Mouse (Mus musculus) kidney, postnatal 25 days (tissue): ENCODE measurements around the gene Taf1c.

Experiments used
- DNase-seq, 2 experiments: peaks; one replicate each; pipeline ENCODE4 v3.0.0; 2021; ENCODE audit warnings: mixed read lengths in 2 of 2

Gene Taf1c

GRCm38 (mm10) chr8:119623061-119623460 is 18.0 kb upstream of the Taf1c start:
- no peak for DNase-seq

- DNase-seq = no peak
These were observed 17.5 kb upstream of the Taf1c start for GRCm38 (mm10) chr8:119622555-119622954.

DNA sequence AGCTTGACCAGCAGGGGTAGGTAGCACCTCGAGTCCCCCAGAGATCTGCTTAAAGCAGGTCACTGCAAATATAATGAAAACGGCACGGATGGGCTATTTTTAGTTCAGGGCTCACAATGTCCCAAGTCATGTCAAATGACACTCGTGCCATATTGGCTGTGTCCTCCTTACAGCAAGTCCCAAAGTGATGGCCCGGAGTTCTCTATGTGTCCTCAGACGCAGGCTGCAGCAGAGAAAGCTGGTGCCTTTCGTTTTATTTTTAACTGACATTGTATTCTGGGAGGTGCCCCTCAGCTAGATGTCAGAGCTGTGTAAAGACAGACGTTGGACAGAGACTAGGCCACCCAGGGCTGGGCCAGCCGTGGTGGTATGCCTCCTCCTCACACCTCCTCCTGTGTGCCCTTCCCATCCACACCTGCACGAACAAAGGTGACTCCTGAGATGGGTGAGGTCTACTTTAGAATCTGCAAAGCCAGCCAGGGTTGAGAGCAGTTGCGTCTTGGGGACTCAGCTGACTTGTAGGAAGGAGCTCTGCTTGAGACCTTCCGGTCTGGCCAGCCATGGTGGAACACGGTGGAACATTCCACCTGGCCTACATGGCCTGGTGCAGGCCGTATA is 15.9 kb upstream of the Taf1c start:
- DNase-seq = no peak

- no peak for DNase-seq
These were observed 15.3 kb upstream of the Taf1c start for GRCm38 (mm10) chr8:119620116-119620840.

DNA sequence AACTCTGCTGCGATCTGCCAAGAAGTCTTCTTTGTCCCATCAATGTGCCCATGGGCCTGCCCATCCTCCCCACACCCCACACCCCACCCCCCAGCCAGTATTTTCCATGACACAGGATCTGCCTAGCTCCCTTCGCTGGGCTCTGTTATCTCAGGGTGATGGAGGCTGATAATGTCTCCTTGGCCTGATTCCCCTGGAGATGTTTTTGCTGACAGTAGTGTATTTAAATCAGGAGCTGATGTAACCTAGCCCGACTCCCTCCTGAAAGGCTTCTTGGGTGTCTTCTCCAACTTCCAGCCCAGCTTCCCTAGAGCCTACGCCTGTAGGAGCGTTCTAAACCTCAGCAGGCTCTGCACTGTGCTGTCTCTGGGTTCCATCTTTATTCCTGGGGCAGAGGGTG is 13.9 kb upstream of the Taf1c start:
- no peak for DNase-seq

DNA sequence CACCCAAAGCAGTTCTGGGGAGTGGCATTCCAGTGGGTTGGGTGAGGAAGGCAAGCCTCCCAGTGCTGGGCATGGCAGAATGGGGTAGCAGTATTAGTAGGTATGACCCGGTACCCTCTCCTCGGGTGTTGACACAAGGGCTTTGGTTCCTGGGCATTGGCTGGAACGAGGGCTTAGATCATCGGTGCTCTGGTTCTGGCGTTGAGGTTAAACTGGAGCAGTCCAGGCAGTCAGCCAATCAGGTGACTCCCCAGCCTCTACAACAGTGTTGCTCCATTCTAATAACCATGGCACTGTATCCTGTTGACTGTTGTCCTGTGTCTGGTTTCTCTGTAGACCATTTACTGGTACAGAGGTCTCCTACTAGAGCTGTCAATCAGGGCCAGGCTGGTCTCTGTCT is 12.6 kb upstream of the Taf1c start:
- DNase-seq = no peak

DNA sequence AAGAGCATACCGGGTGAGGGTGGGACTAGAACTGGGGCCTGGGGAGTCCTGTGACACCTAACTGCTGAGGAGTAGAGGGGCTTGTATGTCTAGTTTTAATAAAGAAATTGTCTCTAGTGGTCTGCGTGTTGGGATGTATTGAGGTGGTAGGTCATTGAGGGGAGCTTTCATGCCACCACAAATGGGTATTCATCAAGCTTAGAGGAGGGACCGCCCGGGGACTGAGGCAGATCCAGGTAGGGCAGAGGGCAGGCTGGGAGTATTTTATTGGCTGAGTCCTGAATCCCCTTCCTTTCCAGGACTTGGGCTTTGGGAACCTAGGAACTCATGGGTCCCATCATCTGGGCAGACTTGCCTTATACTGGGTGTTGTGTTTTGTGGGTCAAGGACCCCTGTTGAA is 11.8 kb upstream of the Taf1c start:
- DNase-seq = no peak

DNA sequence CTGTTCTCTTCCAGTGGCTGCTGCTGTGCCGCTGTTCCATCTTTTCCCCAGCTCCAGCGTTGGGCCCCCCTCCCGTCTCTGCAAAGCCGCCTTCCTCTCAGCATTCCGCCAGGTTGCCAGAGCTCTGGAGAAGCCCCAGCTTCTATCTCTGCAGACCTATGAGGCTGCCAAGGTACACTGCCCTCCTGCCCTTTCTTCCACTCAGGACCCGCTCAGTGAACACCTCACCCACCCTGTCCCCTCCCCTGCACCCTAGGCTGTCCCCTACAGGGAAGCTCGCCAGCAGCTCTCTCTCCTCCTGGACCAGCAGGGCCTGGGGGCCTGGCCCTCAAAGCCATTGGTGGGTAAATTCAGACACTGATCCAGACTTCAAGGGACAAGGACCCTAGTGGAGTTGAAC is 11.3 kb upstream of the Taf1c start:
- no peak for DNase-seq

DNA sequence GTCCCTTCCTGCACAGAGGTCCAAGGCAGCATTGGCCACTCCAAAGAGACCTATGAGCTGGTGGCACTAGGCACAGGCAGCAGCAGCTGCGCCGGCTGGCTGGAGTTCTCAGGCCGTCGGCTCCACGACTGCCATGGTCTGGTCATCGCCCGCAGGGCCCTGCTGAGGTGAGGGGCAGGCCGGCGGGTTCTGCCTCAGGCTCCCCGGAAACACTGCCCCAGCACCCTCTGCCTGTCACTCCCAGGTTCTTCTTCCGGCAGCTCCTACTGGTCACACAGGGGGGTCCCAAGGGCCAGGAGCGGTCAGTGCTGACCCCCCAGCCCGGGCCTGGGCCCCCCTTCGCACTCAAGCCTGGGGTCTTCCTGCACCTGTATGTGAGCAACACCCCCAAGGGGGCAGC is 10.1 kb upstream of the Taf1c start:
- no peak for DNase-seq

DNA sequence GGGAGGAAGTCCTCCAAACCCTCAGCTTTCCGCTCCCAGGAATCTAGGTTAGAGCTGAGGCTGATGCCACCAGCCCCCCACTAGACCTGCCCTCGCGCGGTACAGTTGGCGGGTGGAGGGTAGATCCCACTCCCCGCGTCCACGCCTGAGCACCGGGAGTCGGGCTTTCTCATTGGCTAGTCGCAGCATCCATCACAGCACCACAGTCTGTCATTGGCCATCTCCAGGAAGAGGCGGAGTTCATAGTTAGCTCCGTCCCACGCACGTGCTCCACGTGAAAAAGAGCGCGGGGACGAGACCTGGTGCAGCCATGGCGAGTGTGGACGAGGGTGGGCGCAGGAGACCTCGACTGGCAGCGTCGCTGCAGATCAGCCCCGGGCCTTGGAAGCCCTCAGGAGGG is 7.4 kb upstream of the Taf1c start, which contains the start of gene Adad2:
Gene Adad2 (plus strand): TSS at position 277 of the 400 bp plus-strand sequence.
- DNase-seq = no peak

DNA sequence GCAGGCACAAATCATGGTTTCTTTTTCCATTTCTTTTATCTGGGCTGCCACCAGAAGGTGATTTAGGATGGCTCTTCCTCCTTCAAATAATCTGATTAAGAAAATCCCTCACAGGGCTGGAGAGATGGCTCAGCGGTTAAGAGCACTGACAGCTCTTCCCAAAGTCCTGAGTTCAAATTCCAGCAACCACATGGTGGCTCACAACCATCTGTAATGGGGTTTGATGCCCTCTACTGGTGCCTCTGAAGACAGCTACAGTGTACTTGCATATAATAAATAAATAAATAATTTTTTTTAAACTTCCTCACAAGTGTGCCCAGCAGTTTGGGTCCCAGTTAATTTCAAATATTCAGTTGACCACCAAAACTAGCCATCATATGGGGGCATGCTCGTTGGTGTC is 1.2 kb upstream of the Taf1c start:
- no peak for DNase-seq

GRCm38 (mm10) chr8:119604398-119604803 is 621 bp downstream of the Taf1c start:
- no peak for DNase-seq

GRCm38 (mm10) chr8:119603771-119604170 is 1.3 kb downstream of the Taf1c start:
- no peak for DNase-seq

DNA sequence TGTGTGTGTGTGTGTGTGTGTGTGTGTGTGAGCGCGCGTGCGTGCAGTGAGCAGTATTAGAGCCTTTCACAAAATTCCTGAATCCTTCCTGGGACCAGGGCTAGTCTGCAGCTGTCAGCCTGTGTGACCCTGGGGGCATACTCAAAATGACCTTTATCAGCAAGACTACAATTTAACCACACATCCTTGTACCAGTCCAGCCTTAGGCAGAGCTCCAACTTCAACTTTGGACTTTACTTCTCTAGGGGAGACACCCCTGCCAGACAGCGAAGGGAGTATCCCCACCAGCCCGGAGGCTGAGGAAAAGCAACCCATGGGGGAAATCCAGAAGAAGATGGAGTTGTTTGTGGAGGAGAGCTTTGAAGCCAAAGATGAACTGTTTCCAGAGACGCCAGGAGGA is 13.6 kb downstream of the Taf1c start:
- DNase-seq = peak; percentile 52 to 58

GRCm38 (mm10) chr8:119590348-119590747 is 14.7 kb downstream of the Taf1c start:
- no peak for DNase-seq

DNA sequence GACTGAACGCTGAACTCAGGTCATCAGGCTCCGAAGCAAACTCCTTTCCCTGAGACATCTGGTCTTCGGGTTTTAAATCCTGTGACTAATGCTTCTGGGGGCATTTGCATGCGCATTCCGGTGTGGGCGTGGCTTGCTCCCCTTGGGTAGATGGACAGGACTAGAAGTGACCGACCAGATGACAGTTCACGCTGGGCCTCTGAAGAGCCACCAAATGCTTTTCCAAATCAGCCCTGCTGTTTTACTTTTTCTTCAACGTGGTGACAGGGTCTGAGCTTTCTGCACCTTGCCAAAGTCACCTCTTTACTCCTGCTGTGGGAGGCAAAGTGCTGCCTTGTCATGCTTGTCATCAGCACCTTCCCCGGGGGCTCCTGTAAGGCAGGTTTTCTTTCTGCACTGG is 16.2 kb downstream of the Taf1c start:
- no peak for DNase-seq

GRCm38 (mm10) chr8:119588321-119588720 is 16.7 kb downstream of the Taf1c start:
- no peak for DNase-seq

GRCm38 (mm10) chr8:119585901-119586300 is 19.1 kb downstream of the Taf1c start:
- DNase-seq = peak in 1 of 2 experiments; percentile 40

DNA sequence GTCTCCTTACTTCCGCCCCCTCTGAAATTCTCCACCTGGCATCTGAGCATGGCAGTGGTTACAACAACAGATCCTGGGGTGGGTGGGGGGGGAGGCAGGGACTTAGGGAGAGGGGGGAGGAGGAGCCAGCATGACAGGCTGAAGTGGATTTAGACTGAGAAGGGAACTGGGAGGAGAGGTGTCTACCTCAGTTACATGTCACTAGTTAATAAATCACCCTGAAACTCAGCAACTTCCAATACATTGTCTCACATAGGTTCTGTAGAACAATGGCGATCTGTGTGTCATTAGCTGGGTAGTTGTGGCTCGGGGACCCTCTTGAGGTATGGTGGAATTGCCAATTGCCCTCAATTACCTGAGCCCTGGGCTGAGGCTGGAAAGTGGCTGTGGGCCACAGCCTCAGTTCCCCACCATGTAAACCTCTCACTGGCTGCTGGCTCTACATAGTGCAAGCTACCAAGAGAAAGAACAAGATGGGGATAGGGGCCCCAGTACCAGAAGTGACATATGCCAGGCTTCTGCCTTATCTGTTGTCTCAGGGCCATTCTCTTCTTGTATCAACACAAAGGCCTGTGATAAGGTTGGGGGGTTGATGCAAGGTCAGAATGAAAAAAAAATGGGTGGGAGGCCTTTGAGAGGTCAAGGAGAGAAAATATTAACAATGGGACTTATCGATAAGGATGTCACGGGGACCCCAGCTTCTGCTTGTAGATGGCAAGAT is 24.4 kb downstream of the Taf1c start:
- no peak for DNase-seq

GRCm38 (mm10) chr8:119579096-119579495 is 25.9 kb downstream of the Taf1c start:
- no peak for DNase-seq

DNA sequence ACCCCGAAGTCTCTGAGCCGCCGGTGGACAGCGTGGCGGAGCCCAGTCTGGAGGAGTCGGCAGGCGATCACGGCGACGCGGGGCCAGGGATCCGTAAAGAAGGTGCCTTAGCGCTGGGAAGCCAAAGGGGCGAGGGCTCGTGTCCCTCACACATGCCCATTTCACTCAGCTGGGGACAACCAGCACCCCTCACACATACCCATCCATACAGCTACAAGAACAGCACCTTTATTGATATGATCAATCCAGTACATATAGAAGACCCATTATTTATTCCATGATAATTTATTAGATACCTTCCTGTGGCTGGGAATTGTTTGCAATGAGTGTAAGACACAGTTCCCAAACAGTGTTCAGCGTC is 29.7 kb downstream of the Taf1c start:
- no peak for DNase-seq

DNA sequence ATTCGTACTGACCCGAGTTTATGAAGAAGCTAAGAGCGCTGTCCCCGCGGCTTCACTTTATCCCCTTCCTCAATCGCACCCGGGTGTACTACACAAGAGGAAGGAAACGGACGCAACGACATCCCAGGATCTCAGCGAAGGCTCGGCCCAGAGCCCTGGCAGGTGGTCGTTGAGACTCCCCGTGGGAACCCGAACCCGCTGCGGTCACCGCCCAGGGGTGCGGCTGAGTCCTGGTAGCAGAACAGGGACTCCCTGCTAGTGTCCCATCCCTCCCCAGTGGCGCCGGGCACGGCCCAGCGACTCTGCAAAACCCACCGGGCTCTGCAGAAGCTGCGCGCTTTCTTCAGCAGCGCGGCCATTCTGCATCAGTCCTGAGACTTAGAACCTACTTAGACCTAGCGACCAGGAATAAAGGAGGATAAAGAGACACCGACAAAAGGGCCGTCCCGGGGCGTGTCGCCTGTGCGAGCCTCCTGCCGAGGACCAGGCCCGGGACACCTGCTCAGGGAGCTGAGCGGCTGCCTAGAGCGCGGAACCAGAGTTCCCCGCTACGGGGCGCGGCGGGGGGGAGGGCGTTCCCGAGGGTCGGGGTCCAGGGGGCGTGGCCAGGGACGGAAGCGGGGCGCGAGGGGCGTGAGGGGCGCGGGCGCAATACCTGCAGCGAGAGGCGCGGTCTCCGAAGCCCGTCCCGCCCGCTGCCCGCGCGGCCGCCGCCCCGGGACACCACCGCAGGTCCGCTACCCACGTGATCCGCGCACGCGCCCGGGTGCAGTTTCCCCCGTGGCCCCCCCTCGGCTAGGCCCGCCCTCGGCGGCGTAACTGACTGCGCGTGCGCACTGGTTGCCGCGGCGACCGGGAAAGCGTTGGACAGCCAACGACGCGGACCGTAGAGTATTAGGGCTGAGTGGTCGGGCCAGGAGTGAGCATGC is 30.3 kb downstream of the Taf1c start, which contains the start of the genes Hsdl1 and Dnaaf1:
Gene Hsdl1 (minus strand): TSS at position 747 of the 929 bp plus-strand sequence.
Gene Dnaaf1 (plus strand): TSS at position 799 of the 929 bp plus-strand sequence.
- peak; percentile 97 to 98 for DNase-seq

DNA sequence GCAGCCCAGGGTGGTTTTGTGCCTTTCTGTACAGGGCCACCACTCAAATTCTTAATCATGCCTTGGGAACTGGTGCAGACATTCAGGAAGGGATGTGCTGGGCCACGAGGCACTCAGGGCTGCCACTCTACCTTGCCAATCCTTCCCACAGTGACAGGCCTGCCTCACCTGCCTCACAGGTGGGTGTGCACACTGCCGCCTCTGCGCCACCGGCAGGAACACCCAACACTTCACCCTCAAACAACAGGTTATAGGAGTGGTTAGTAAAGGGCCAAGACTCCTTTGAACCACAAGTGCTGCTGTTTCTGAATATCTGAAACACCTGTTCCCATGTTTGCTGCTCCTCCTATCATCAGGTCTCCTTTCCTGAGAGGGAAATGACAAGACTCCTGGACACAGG is 32.6 kb downstream of the Taf1c start:
- DNase-seq = no peak
